Mouse (Mus musculus) heart, postnatal 0 days (tissue): ENCODE measurements around the gene Ccdc86.

ENCODE experiments used
- CTCF ChIP-seq: IDR thresholded peaks from 2 replicates; pipeline ENCODE4 v1.5.1; 2016; ENCODE audit warnings: antibody characterized with exemption, control low read depth, low read depth
- EP300 ChIP-seq: IDR thresholded peaks from 2 replicates; pipeline ENCODE4 v1.6.1; 2016; ENCODE audit warnings: antibody characterized with exemption, low read depth

DNA sequence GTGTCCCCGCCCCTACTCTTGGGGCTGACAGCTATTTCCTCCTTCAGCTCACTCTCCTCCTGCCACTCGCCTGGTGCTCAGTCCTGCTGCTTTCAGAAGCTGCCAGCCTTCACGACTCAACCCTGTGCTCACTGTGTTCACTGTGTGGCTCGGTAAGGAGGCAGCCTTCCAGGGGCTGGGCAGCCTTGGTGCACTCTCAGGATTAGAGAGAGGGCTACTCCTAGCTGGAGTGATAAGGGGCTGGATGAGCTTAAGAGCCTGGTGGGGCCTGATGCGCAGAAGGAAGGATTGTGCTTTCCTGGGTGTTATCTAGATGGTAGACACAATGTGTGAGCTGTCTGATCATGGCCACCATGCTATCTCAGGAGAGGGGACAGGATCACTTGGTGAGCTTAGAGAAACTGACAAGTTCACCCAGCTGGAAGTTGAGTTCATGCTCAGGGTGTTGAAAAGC, 11.9 kb downstream of the Ccdc86 start, which contains the start of gene Ptgdr2:
- TF ChIP-seq CTCF (no peak), EP300 (no peak)
